Mouse (Mus musculus): ENCODE results near the gene Papln. TPM values are rescaled to one million over a fixed set of nuclear protein-coding genes. Genes with fewer than 3 reads are reported as not detected.

Papln gene
- total and polyA plus RNA-seq, 3 experiments = 0.04 to 0.07 TPM; not detected in 1

DNA sequence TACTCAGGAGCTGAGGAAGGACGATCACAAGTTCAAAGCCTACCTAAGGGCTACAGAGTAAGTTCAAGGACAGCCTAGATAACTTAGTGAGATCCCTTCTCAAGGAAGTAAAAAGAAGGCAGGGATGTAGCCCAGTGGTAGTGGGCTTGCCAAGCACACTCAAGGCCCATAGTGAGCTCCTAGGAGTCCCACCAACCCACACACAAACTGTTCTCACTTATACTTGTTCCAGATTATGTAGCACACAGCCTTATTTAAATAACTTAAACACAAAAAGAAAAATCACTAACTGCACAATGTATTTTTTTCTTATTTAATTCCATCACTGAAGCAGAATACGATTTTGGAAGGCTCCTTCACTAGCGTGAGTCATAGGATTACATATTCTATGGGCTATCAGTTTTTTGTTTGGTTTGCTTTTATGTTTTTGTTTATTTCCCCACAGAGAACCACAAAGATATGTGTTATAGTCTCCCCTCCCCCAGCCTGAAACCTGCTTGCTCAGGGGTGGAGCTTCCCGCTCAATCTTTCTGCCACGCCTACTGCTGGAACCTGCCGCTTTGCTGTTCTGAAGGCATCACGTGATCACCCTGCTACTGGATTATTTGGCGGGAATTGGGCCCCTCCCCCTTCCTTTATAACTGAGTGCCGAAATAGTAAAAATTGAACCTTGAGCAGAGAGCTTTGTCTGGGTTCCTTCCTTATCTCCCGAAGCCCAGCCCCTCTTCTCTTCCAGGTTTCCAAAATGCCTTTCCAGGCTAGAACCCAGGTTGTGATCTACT is 78.2 kb downstream of the Papln start:
- Histone ChIP-seq H3K4me3 (ENCODE audit: control insufficient read depth in 1 of 2, insufficient read depth in 1 of 2, low read depth in 2 of 2, low read length in 2 of 2) (no peak overlapping the region), H3K79me2 (ENCODE audit: control insufficient read depth, insufficient read depth, low read length, poor library complexity) (no peaks in the 10 kb centered on the region), H3K27me3 (ENCODE audit: control insufficient read depth in 1 of 2, insufficient read depth in 2 of 2, low read length in 2 of 2) (no peaks in the 10 kb centered on the region), H3K9me3 (replicated peaks; ENCODE audit: insufficient read depth, low read length) (no peaks in the 10 kb centered on the region), H3K27ac (ENCODE audit: control insufficient read depth, low read depth, low read length) (no peak overlapping the region), H3K9ac (ENCODE audit: control insufficient read depth, low read depth, low read length, poor library complexity, severe bottlenecking) (no peak overlapping the region), H3K4me1 (ENCODE audit: control insufficient read depth in 1 of 2, insufficient read depth in 2 of 2, low read length in 2 of 2) (no peaks in the 10 kb centered on the region), H3K36me3 (ENCODE audit: control insufficient read depth in 1 of 2, insufficient read depth in 2 of 2, low read length in 2 of 2) (peaks cover 0 to 3% of the 10 kb centered on the region in 2 experiments; a peak in 3 of 4 replicates)
- no peak for TF ChIP-seq ZMIZ1 (IDR thresholded peaks at IDR 0.05; ENCODE audit: low read depth, low read length)
- no peak for TF ChIP-seq ZKSCAN1 (IDR thresholded peaks at IDR 0.05; ENCODE audit: low read depth, low read length)
- no peak for TF ChIP-seq ZC3H11A (IDR thresholded peaks at IDR 0.05; ENCODE audit: low read depth, low read length)
- TF ChIP-seq MAX (IDR thresholded peaks at IDR 0.05; ENCODE audit: low read length) = no peak
- TF ChIP-seq TBP (IDR thresholded peaks at IDR 0.05; ENCODE audit: low read depth, low read length) = no peak
- no peak for TF ChIP-seq POLR2AphosphoS5 (IDR thresholded peaks at IDR 0.05; ENCODE audit: borderline replicate concordance, low read depth, low read length)
- no peak for DNase-seq (ENCODE audit: low read depth, low spot score)

Other genes with a start within 250 kb of the Papln start
- 25.5 and 25.7 TPM in 2 replicates for gene Dcaf4, start 243.2 kb upstream of the Papln start, total RNA-seq (2012; rRNA removed)
- gene Dcaf4, start 243.2 kb upstream of the Papln start, polyA plus RNA-seq (2012; ENCODE audit: insufficient read depth in 1 of 2, insufficient read length in 2 of 2, low read depth in 1 of 2, low replicate concordance in 2 of 2, missing spikeins in 1 of 2) = 10 to 100 TPM in 1 of 2 experiments, not detected in 1; 35.9 TPM
- 8.0 and 10.1 TPM in 2 replicates for gene Zfyve1, start 166.4 kb upstream of the Papln start, total RNA-seq (2012; rRNA removed)
- gene Zfyve1, start 166.4 kb upstream of the Papln start, polyA plus RNA-seq (2012; ENCODE audit: insufficient read depth in 1 of 2, insufficient read length in 2 of 2, low read depth in 1 of 2, low replicate concordance in 2 of 2, missing spikeins in 1 of 2) = 1 to 10 TPM in 1 of 2 experiments, not detected in 1; 8.3 TPM
- gene Rbm25, start 132.4 kb upstream of the Papln start, total RNA-seq (2012; rRNA removed) = 73.9 and 77.3 TPM in 2 replicates
- 100 to 1,000 TPM; 124 to 375 TPM for gene Rbm25, start 132.4 kb upstream of the Papln start, polyA plus RNA-seq (2012; ENCODE audit: insufficient read depth in 1 of 2, insufficient read length in 2 of 2, low read depth in 1 of 2, low replicate concordance in 2 of 2, missing spikeins in 1 of 2)
- gene Psen1, start 75.5 kb upstream of the Papln start, total RNA-seq (2012; rRNA removed) = 45.4 and 47.5 TPM in 2 replicates
- 10 to 100 TPM in 1 of 2 experiments, not detected in 1; 63.5 TPM for gene Psen1, start 75.5 kb upstream of the Papln start, polyA plus RNA-seq (2012; ENCODE audit: insufficient read depth in 1 of 2, insufficient read length in 2 of 2, low read depth in 1 of 2, low replicate concordance in 2 of 2, missing spikeins in 1 of 2)
- gene Numb, start 158.3 kb downstream of the Papln start, total RNA-seq (2012; rRNA removed) = 8.4 and 10.6 TPM in 2 replicates
- 10 to 100 TPM in 1 of 2 experiments, not detected in 1; 14.6 TPM for gene Numb, start 158.3 kb downstream of the Papln start, polyA plus RNA-seq (2012; ENCODE audit: insufficient read depth in 1 of 2, insufficient read length in 2 of 2, low read depth in 1 of 2, low replicate concordance in 2 of 2, missing spikeins in 1 of 2)
- 43.4 and 46.6 TPM in 2 replicates for gene Riox1, start 187.0 kb downstream of the Papln start, total RNA-seq (2012; rRNA removed)
- gene Riox1, start 187.0 kb downstream of the Papln start, polyA plus RNA-seq (2012; ENCODE audit: insufficient read depth in 1 of 2, insufficient read length in 2 of 2, low read depth in 1 of 2, low replicate concordance in 2 of 2, missing spikeins in 1 of 2) = 10 to 100 TPM in 1 of 2 experiments, not detected in 1; 47.1 TPM
- gene Heatr4, start 221.2 kb downstream of the Papln start, total RNA-seq (2012; rRNA removed) = not detected in 2 replicates
- under 1 TPM in 1 of 2 experiments, not detected in 1; 0.03 TPM for gene Heatr4, start 221.2 kb downstream of the Papln start, polyA plus RNA-seq (2012; ENCODE audit: insufficient read depth in 1 of 2, insufficient read length in 2 of 2, low read depth in 1 of 2, low replicate concordance in 2 of 2, missing spikeins in 1 of 2)
- 9.8 and 14.6 TPM in 2 replicates for gene Acot2, start 224.2 kb downstream of the Papln start, total RNA-seq (2012; rRNA removed)
- 10 to 100 TPM in 1 of 2 experiments, not detected in 1; 13.0 TPM for gene Acot2, start 224.2 kb downstream of the Papln start, polyA plus RNA-seq (2012; ENCODE audit: insufficient read depth in 1 of 2, insufficient read length in 2 of 2, low read depth in 1 of 2, low replicate concordance in 2 of 2, missing spikeins in 1 of 2)
- gene Acot1, start 245.9 kb downstream of the Papln start, total RNA-seq (2012; rRNA removed) = 1.5 and 1.9 TPM in 2 replicates
- 10 to 100 TPM in 1 of 2 experiments, not detected in 1; 12.7 TPM for gene Acot1, start 245.9 kb downstream of the Papln start, polyA plus RNA-seq (2012; ENCODE audit: insufficient read depth in 1 of 2, insufficient read length in 2 of 2, low read depth in 1 of 2, low replicate concordance in 2 of 2, missing spikeins in 1 of 2)

Measured in MEL (cell line).